Mouse (Mus musculus): ENCODE measurements around the gene Pes1. TPM values are rescaled to one million over a fixed set of nuclear protein-coding genes. Genes with fewer than 3 reads are reported as not detected.

Pes1 gene
- polyA plus RNA-seq, 1 experiment, result 73.7 TPM

- H3K4me1 ChIP-seq (ENCODE audit: control insufficient read depth, insufficient read depth, low read length), result no peaks in the 10 kb centered on the region
- no peak overlapping the region for H3K4me3 ChIP-seq (ENCODE audit: insufficient read depth, low read length)
- H3K27ac ChIP-seq (ENCODE audit: insufficient read depth, low read depth, low read length), result no peak overlapping the region
- no peak for TF ChIP-seq CTCF (IDR thresholded peaks at IDR 0.05; ENCODE audit: low read depth, low read length)
- no peak for TF ChIP-seq POLR2A (IDR thresholded peaks at IDR 0.05; ENCODE audit: borderline replicate concordance, low read depth, low read length)
These were observed 64.0 kb downstream of the Pes1 start for GRCm38 (mm10) chr11:4027561-4028334.

- TF ChIP-seq POLR2A (IDR thresholded peaks at IDR 0.05; ENCODE audit: borderline replicate concordance, low read depth, low read length) (no peak), CTCF (IDR thresholded peaks at IDR 0.05; ENCODE audit: low read depth, low read length) (no peak)
- no peak overlapping the region for H3K27ac ChIP-seq (ENCODE audit: insufficient read depth, low read depth, low read length)
These were observed 65.6 kb downstream of the Pes1 start for GRCm38 (mm10) chr11:4029343-4029742.

More at GRCm38 (mm10) chr11:4029343-4029742, 65.6 kb downstream of the Pes1 start:
- 0 out of 2 replicates have a peak, but pooled peaks cover 2% of the 10 kb centered on the region for H3K4me1 ChIP-seq (ENCODE audit: control insufficient read depth, insufficient read depth, low read length)
- no peak overlapping the region for H3K4me3 ChIP-seq (ENCODE audit: insufficient read depth, low read length)

Other genes with a start within 250 kb of the Pes1 start
- 0.59 and 0.87 TPM in 2 replicates for gene Osbp2, start 100.1 kb upstream of the Pes1 start, polyA plus RNA-seq (2012; ENCODE audit: insufficient read depth, insufficient read length, missing spikeins)
- 0.21 and 0.31 TPM in 2 replicates for gene 4921536K21Rik, start 68.9 kb upstream of the Pes1 start, polyA plus RNA-seq (2012; ENCODE audit: insufficient read depth, insufficient read length, missing spikeins)
- gene Dusp18, start 68.7 kb upstream of the Pes1 start, polyA plus RNA-seq (2012; ENCODE audit: insufficient read depth, insufficient read length, missing spikeins), result 1.9 and 2.2 TPM in 2 replicates
- 9.6 and 9.7 TPM in 2 replicates for gene Slc35e4, start 49.3 kb upstream of the Pes1 start, polyA plus RNA-seq (2012; ENCODE audit: insufficient read depth, insufficient read length, missing spikeins)
- 107 and 117 TPM in 2 replicates for gene Tcn2, start 31.8 kb upstream of the Pes1 start, polyA plus RNA-seq (2012; ENCODE audit: insufficient read depth, insufficient read length, missing spikeins)
- not detected in 2 replicates for gene 4930556J24Rik, start 12.8 kb downstream of the Pes1 start, polyA plus RNA-seq (2012; ENCODE audit: insufficient read depth, insufficient read length, missing spikeins)
- not detected in 2 replicates for gene Gal3st1, start 19.7 kb downstream of the Pes1 start, polyA plus RNA-seq (2012; ENCODE audit: insufficient read depth, insufficient read length, missing spikeins)
- not detected in 2 replicates for gene Sec14l4, start 67.5 kb downstream of the Pes1 start, polyA plus RNA-seq (2012; ENCODE audit: insufficient read depth, insufficient read length, missing spikeins)
- gene Sec14l3, start 100.9 kb downstream of the Pes1 start, polyA plus RNA-seq (2012; ENCODE audit: insufficient read depth, insufficient read length, missing spikeins), result not detected in 2 replicates
- 0.76 and 0.78 TPM in 2 replicates for gene Mtfp1, start 131.5 kb downstream of the Pes1 start, polyA plus RNA-seq (2012; ENCODE audit: insufficient read depth, insufficient read length, missing spikeins)
- not detected in 2 replicates for gene Sec14l2, start 159.4 kb downstream of the Pes1 start, polyA plus RNA-seq (2012; ENCODE audit: insufficient read depth, insufficient read length, missing spikeins)
- gene Rnf215, start 171.2 kb downstream of the Pes1 start, polyA plus RNA-seq (2012; ENCODE audit: insufficient read depth, insufficient read length, missing spikeins), result 15.4 and 21.2 TPM in 2 replicates
- gene Ccdc157, start 196.3 kb downstream of the Pes1 start, polyA plus RNA-seq (2012; ENCODE audit: insufficient read depth, insufficient read length, missing spikeins), result 1.8 and 2.3 TPM in 2 replicates
- gene Sf3a1, start 196.4 kb downstream of the Pes1 start, polyA plus RNA-seq (2012; ENCODE audit: insufficient read depth, insufficient read length, missing spikeins), result 21.1 and 23.1 TPM in 2 replicates
- gene Tbc1d10a, start 222.8 kb downstream of the Pes1 start, polyA plus RNA-seq (2012; ENCODE audit: insufficient read depth, insufficient read length, missing spikeins), result 16.2 and 17.8 TPM in 2 replicates